ENCODE assay signal across 9 mouse cellular contexts in genomic region chr2:179762521-179763305, GRCm38 (mm10).
DNase-seq lines count a peak whose midpoint lies in the region; ATAC-seq and TF ChIP-seq lines count a peak whose summit lies in the region.
"Had no signal": no experiment of that assay in that cellular context is flagged by ENCODE, and none has a peak within 500 bp of the region (broad histone marks: within the 10 kb centered on the region; RNA-seq: fewer than 3 reads in every experiment).

No protein-coding gene starts in this region.

- TF ChIP-seq CTCF in midbrain, postnatal 0 days (IDR thresholded peaks at IDR 0.05): peak; percentile 17; the same call in 1 of the 2 replicates

- H3K36me3 ChIP-seq in forebrain, embryonic 15.5 days: no peaks in the 10 kb centered on the region
- no peaks in the 10 kb centered on the region for H3K36me3 ChIP-seq in midbrain, postnatal 0 days (ENCODE audit: insufficient read depth, low read length)
- no peaks in the 10 kb centered on the region for H3K36me3 ChIP-seq in kidney, embryonic 15.5 days

- no peak overlapping the region for H3K9ac ChIP-seq in forebrain, embryonic 15.5 days (replicated peaks)
- H3K9ac ChIP-seq in midbrain, postnatal 0 days (replicated peaks; ENCODE audit: low read length, poor library complexity, severe bottlenecking): no peak overlapping the region
- H3K9ac ChIP-seq in kidney, embryonic 15.5 days: no peak overlapping the region

- no peaks in the 10 kb centered on the region for H3K27me3 ChIP-seq in forebrain, embryonic 15.5 days
- no peaks in the 10 kb centered on the region for H3K27me3 ChIP-seq in midbrain, postnatal 0 days (ENCODE audit: insufficient read depth, low read length)
- H3K27me3 ChIP-seq in kidney, embryonic 15.5 days: 0 out of 2 replicates have a peak, but pooled peaks cover 5% of the 10 kb centered on the region

- peak overlapping the region; percentile 84 for H3K27ac ChIP-seq in forebrain, embryonic 15.5 days (replicated peaks)
- H3K27ac ChIP-seq in midbrain, postnatal 0 days (ENCODE audit: low read depth, low read length): no peak overlapping the region
- no peak overlapping the region for H3K27ac ChIP-seq in kidney, embryonic 15.5 days

- no peak overlapping the region for H3K4me2 ChIP-seq in forebrain, embryonic 15.5 days (replicated peaks)
- H3K4me2 ChIP-seq in midbrain, postnatal 0 days (ENCODE audit: low read depth, low read length, poor library complexity, severe bottlenecking): no peak overlapping the region
- no peak overlapping the region for H3K4me2 ChIP-seq in kidney, embryonic 15.5 days

- intact Hi-C loops in left cerebral cortex, postnatal 10 days (cut with DNase I): no loop called here

- peaks cover 63% of the 10 kb centered on the region for H3K4me1 ChIP-seq in forebrain, embryonic 15.5 days
- peaks cover 6% of the 10 kb centered on the region; the same call in 1 of the 2 replicates for H3K4me1 ChIP-seq in midbrain, postnatal 0 days (ENCODE audit: insufficient read depth, low read length)
- peaks cover 23% of the 10 kb centered on the region for H3K4me1 ChIP-seq in kidney, embryonic 15.5 days

- no peaks in the 10 kb centered on the region for H3K9me3 ChIP-seq in forebrain, embryonic 15.5 days
- no peaks in the 10 kb centered on the region for H3K9me3 ChIP-seq in midbrain, postnatal 0 days (ENCODE audit: low read length)
- no peaks in the 10 kb centered on the region for H3K9me3 ChIP-seq in kidney, embryonic 15.5 days (replicated peaks)

- peak; percentile 73 for ATAC-seq in forebrain, embryonic 15.5 days (replicated peaks)
- no peak for ATAC-seq in midbrain, postnatal 0 days (ENCODE audit: low FRiP score)
- ATAC-seq in kidney, embryonic 15.5 days (replicated peaks; ENCODE audit: low FRiP score): no peak

- 28% methylated on average over 13 of the region's 13 CpGs for WGBS in forebrain, embryonic 15.5 days
- 60% methylated on average over 13 of the region's 13 CpGs for WGBS in midbrain, postnatal 0 days
- WGBS in kidney, embryonic 15.5 days: 66% methylated on average over 13 of the region's 13 CpGs

- H3K4me3 ChIP-seq in forebrain, embryonic 15.5 days: no peak overlapping the region
- H3K4me3 ChIP-seq in midbrain, postnatal 0 days (ENCODE audit: low read depth, low read length): no peak overlapping the region
- H3K4me3 ChIP-seq in kidney, embryonic 15.5 days (replicated peaks): no peak overlapping the region

- DNase-seq in left cerebral cortex, adult 18-20 months (ENCODE audit: low spot score in 2 of 2): peak; percentile 37 to 49
- no peak for DNase-seq in left cerebral cortex, postnatal 10 days (ENCODE audit: extremely low spot score in 1 of 2, low spot score in 2 of 2)
- DNase-seq in cerebellum, adult 11-12 months: peak; percentile 96
- peak; percentile 79 for DNase-seq in midbrain, postnatal 0 days (ENCODE audit: low spot score)
- DNase-seq in urinary bladder, adult 18-20 months (ENCODE audit: low spot score in 2 of 2): no peak
- DNase-seq in ovary, adult 18-20 months (ENCODE audit: low spot score): no peak
- DNase-seq: thymus, adult 2 months had no signal

Comparison
In these comparisons a context has a peak if more than half of its experiments do, and no peak if none do; other contexts are left out.
1. DNase-seq: peak in left cerebral cortex, adult 18-20 months (2 of 2), cerebellum, adult 11-12 months (single experiment) and midbrain, postnatal 0 days (single experiment); none in left cerebral cortex, postnatal 10 days (0 of 2), urinary bladder, adult 18-20 months (0 of 2) and ovary, adult 18-20 months (single experiment).